Mouse (Mus musculus) midbrain, postnatal 0 days (tissue): ENCODE results near the gene Nprl2. TPM values are rescaled to one million over a fixed set of nuclear protein-coding genes. Genes with fewer than 3 reads are reported as not detected.

ENCODE experiments used
- ATAC-seq: fragments of 200-750 bp; cut with Nextera tagmentation; 2 replicates; pipeline ENCODE4 v1.8.0; 2017; ENCODE audit warnings: moderate number of reproducible peaks, mild to moderate bottlenecking, moderate TSS enrichment, moderate library complexity; ENCODE audit not compliant: low FRiP score
- DNase-seq: peaks from one replicate; pipeline ENCODE4 v3.0.0-alpha.2; 2015; ENCODE audit warnings: low spot score
- H3K27ac ChIP-seq: fragments of 300-500 bp; sonication (generic); 2 replicates; pipeline ENCODE4 v1.5.1; 2014; ENCODE audit warnings: low read depth, mild to moderate bottlenecking, low read length, mixed read lengths
- H3K27me3 ChIP-seq: fragments of 300-500 bp; sonication (generic); 2 replicates; pipeline ENCODE4 v1.6.1; 2014; ENCODE audit warnings: low read length, control low read depth, mixed read lengths; ENCODE audit not compliant: insufficient read depth
- H3K36me3 ChIP-seq: fragments of 300-500 bp; sonication (generic); 2 replicates; pipeline ENCODE4 v1.6.1; 2014; ENCODE audit warnings: low read length, control low read depth, mixed read lengths; ENCODE audit not compliant: insufficient read depth
- H3K4me1 ChIP-seq: fragments of 300-500 bp; sonication (generic); 2 replicates; pipeline ENCODE4 v1.6.1; 2014; ENCODE audit warnings: mild to moderate bottlenecking, control low read depth, antibody characterized with exemption, low read length, mixed read lengths; ENCODE audit not compliant: insufficient read depth
- H3K4me2 ChIP-seq: fragments of 300-500 bp; sonication (generic); 2 replicates; pipeline ENCODE4 v1.6.1; 2014; ENCODE audit warnings: low read depth, mild to moderate bottlenecking, low read length, mixed read lengths; ENCODE audit not compliant: poor library complexity, severe bottlenecking
- H3K4me3 ChIP-seq: fragments of 300-500 bp; sonication (generic); 2 replicates; pipeline ENCODE4 v1.5.1; 2014; ENCODE audit warnings: low read depth, mild to moderate bottlenecking, low read length, moderate library complexity
- H3K9ac ChIP-seq: fragments of 300-500 bp; sonication (generic); replicated peaks from 2 replicates; pipeline ENCODE4 v1.6.1; 2014; ENCODE audit warnings: mild to moderate bottlenecking, low read length, moderate library complexity, mixed read lengths; ENCODE audit not compliant: poor library complexity, severe bottlenecking
- H3K9me3 ChIP-seq: fragments of 300-500 bp; sonication (generic); 2 replicates; pipeline ENCODE4 v1.6.1; 2016; ENCODE audit warnings: low read length, control low read depth
- CTCF ChIP-seq: IDR thresholded peaks from 2 replicates; pipeline ENCODE4 v1.5.1; 2016; ENCODE audit warnings: antibody characterized with exemption, mild to moderate bottlenecking
- WGBS: fragments of 180-500 bp; shearing (Covaris S2); extraction: QIAGEN DNeasy Blood & Tissue Kit; methylation state at CpG from one replicate; pipeline ENCODE4 v1.1.7; 2014; 5-methylcytosine and 5-hydroxymethylcytosine counted together
- polyA plus RNA-seq: library from polyadenylated mRNA; unstranded; fragments of >200 nt; fragmentation: Nextera tagmentation; extraction: Ambion mirVana; gene quantifications from 2 replicates; pipeline ENCODE4 v1.2.1, GENCODE M21; 2015
- total RNA-seq: library from RNA; depleted of rRNA; stranded (reverse); fragments of >200 nt; gene quantifications from 2 replicates; pipeline ENCODE4 v1.2.3, GENCODE M21; 2014

Nprl2 gene
- total and polyA plus RNA-seq, 2 experiments from 2014 or later: 60.0 to 68.7 TPM

DNA sequence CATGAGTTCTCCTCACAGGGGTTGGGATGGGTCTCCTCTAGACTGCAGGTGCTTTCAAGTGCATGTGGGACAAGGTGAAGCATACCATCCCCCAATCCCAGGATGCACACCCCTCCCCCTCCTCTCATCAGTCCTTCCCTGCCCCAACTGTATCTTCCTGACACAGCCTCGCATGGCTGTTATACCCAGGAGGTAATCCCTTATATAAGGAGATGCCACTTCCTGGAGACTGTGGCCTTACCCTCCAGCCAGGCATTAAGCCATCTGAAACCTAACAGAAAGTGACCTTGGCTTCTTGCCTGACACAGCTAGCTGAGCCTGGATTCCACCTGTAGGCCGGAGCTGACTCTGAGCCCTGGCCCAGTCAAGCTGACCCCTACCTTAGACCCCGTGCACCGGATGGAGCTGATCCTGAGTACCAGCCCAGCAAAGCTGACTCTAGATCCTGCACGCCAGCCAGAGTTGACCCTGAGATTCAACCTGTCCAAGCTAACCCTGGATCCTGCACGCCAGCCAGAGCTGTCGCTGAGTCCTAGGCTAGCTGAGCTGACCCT, 40.6 kb downstream of the Nprl2 start:
- no peak overlapping the region for H3K9ac ChIP-seq
- no peak for TF ChIP-seq CTCF
- H3K36me3 ChIP-seq: peaks cover 6% of the 10 kb centered on the region
- H3K4me2 ChIP-seq: no peak overlapping the region
- WGBS: 87% methylated on average over 7 of the region's 7 CpGs
- ATAC-seq (no peak), DNase-seq (no peak)
- no peaks in the 10 kb centered on the region for H3K9me3 ChIP-seq
- H3K27me3 ChIP-seq: no peaks in the 10 kb centered on the region
- H3K27ac ChIP-seq: no peak overlapping the region
- H3K4me1 ChIP-seq: 0 out of 2 replicates have a peak, but pooled peaks cover 11% of the 10 kb centered on the region
- H3K4me3 ChIP-seq: no peak overlapping the region

- no peak for ATAC-seq
- peaks cover 6% of the 10 kb centered on the region for H3K36me3 ChIP-seq
These were observed 41.1 kb downstream of the Nprl2 start for GRCm38 (mm10) chr9:107583174-107583573.

GRCm38 (mm10) chr9:107586504-107586903, 44.5 kb downstream of the Nprl2 start:
- Histone ChIP-seq H3K4me3 (no peak overlapping the region), H3K27ac (no peak overlapping the region), H3K9ac (no peak overlapping the region), H3K9me3 (no peaks in the 10 kb centered on the region), H3K4me1 (peaks cover 15% of the 10 kb centered on the region; the same call in 1 of the 2 replicates), H3K27me3 (no peaks in the 10 kb centered on the region), H3K36me3 (peaks cover 24% of the 10 kb centered on the region), H3K4me2 (no peak overlapping the region)
- 98% methylated on average over 5 of the region's 5 CpGs for WGBS
- TF ChIP-seq CTCF: no peak
- DNase-seq (no peak), ATAC-seq (no peak)

More at GRCm38 (mm10) chr9:107583174-107583573, 41.1 kb downstream of the Nprl2 start:
- peaks cover 14% of the 10 kb centered on the region; the same call in 1 of the 2 replicates for H3K4me1 ChIP-seq
- H3K27me3 ChIP-seq: no peaks in the 10 kb centered on the region
- no peak overlapping the region for H3K27ac ChIP-seq
- WGBS: 96% methylated on average over 14 of the region's 14 CpGs
- H3K9me3 ChIP-seq: no peaks in the 10 kb centered on the region
- DNase-seq: no peak
- H3K4me2 ChIP-seq: no peak overlapping the region
- no peak overlapping the region for H3K9ac ChIP-seq
- H3K4me3 ChIP-seq: no peak overlapping the region
- TF ChIP-seq CTCF: no peak

- H3K27me3 ChIP-seq: no peaks in the 10 kb centered on the region
- no peak for TF ChIP-seq CTCF
- WGBS: 13% methylated on average over 46 of the region's 46 CpGs
- peak; percentile 97 for ATAC-seq
- no peaks in the 10 kb centered on the region for H3K9me3 ChIP-seq
- DNase-seq: peak; percentile 99
- H3K4me3 ChIP-seq: peak within 1 kb of the TSS; percentile 62
- peaks cover 11% of the 10 kb centered on the region; the same call in 1 of the 2 replicates for H3K4me1 ChIP-seq
- H3K27ac ChIP-seq: no peak within 1 kb of the TSS
- peak within 1 kb of the TSS; percentile 75 for H3K4me2 ChIP-seq
- peak within 1 kb of the TSS; percentile 53; the same call in 1 of the 2 replicates for H3K9ac ChIP-seq
- H3K36me3 ChIP-seq: peaks cover 29% of the 10 kb centered on the region
These were observed 45.2 kb downstream of the Nprl2 start, which contains the start of gene Ifrd2 for GRCm38 (mm10) chr9:107586974-107587832. TSS of gene Ifrd2 (plus strand) at chr9:107587642.

- WGBS: 7% methylated on average over 33 of the region's 33 CpGs
- Histone ChIP-seq H3K4me3 (peak overlapping the region; percentile 62), H3K4me2 (peak overlapping the region; percentile 75), H3K9me3 (no peaks in the 10 kb centered on the region), H3K9ac (peak overlapping the region; percentile 53; the same call in 1 of the 2 replicates), H3K27ac (no peak overlapping the region), H3K36me3 (peaks cover 31% of the 10 kb centered on the region), H3K27me3 (no peaks in the 10 kb centered on the region), H3K4me1 (peaks cover 11% of the 10 kb centered on the region; the same call in 1 of the 2 replicates)
- no peak for TF ChIP-seq CTCF
- peak; percentile 45 for DNase-seq
- peak; percentile 44 for ATAC-seq
These were observed 46.0 kb downstream of the Nprl2 start for GRCm38 (mm10) chr9:107587833-107588639.
